Mouse (Mus musculus): ENCODE data around the gene Rps3a1. TPM values are rescaled to one million over a fixed set of nuclear protein-coding genes. Genes with fewer than 3 reads are reported as not detected.

Rps3a1 gene
- polyA plus RNA-seq (2014; fragmentation: Nextera tagmentation; extraction: Ambion mirVana), result 1,473 and 1,526 TPM in 2 replicates

DNA sequence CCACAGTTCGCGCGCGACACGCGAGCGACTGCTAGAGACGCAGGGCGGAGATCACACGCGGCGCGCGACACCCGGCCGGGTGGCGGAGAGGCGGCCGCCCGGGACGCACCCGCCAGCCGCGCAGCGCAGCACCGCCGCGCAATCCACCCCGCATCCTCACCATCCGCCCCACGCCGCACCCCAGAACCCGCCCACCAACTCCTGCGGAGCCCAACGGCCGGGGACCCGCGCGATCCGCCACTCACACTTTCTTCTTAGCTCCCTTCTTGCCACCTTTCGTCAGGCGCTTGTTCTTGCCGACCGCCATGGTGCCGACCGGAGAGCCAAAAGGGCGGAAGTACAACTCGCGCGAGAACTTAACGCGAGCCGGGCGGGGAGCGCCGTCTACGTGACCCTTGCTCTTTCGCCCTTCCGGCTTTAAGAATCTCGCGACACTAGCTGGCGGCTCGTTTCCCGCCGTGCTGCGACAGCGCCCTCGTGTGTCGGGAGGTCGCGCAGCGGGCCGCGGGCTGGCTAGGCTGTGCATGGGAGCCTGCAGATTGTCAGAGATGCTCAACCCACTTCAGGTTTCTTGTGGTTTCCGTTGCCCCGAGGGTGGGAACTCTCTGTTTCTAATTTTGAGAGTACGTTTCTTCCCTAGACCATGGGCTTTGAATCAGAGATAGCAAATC lies at the start of gene Rps3a1:
Gene Rps3a1 (minus strand): TSS at position 440 of the 671 bp plus-strand sequence.
- H3K4me2 ChIP-seq, result peak within 1 kb of the TSS; percentile 74
- peak; percentile 99 for DNase-seq
- H3K36me3 ChIP-seq (ENCODE audit: insufficient read depth), result peaks cover 41% of the 10 kb centered on the region
- WGBS, result under 1% methylated on average over 73 of the region's 77 CpGs
- peak within 1 kb of the TSS; percentile 92 for H3K27ac ChIP-seq (ENCODE audit: low read depth)
- peak; percentile 97 for TF ChIP-seq CTCF (IDR thresholded peaks at IDR 0.05; ENCODE audit: low read depth)
- H3K9ac ChIP-seq, result peak within 1 kb of the TSS; percentile 100
- no peaks in the 10 kb centered on the region for H3K9me3 ChIP-seq (ENCODE audit: low read depth, low read length)
- no peaks in the 10 kb centered on the region for H3K4me1 ChIP-seq (ENCODE audit: insufficient read depth)
- peak within 1 kb of the TSS; percentile 99 for H3K4me3 ChIP-seq (ENCODE audit: low read depth, low read length)
- H3K27me3 ChIP-seq (ENCODE audit: insufficient read depth, low read length), result no peaks in the 10 kb centered on the region
- peak; percentile 96 for ATAC-seq (ENCODE audit: insufficient read depth)

DNA sequence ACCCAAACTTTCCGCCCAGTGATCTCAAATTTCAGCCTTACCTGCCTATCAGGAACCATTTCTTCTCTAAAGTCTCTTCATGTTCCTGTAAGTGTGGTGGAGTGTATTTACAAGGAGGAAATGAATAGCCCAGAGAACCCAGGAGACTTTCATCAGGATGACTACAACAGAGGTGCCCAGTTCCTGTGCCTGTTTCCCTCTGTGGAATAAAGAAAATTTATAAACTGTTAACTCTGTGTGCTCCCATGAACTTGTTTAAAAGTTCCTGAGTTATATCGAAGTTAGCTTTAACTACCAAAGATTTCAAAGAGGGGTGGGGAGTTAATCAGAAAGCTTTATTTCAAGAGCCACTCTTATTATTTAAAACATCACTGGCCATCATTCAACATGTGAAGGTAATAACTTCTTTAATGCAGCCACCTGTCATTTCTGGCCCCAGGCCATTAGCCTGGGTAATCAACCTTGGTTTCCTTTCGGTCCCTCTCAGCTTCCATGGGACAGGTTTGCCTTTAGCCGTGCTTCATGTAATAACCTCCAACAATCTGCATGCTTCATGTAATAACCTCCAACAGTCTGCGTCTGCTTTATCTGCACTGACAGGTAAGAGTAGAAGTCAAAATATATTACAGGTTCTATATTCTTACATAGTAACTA lies 45.4 kb upstream of the Rps3a1 start:
- no peak overlapping the region for H3K9ac ChIP-seq
- ATAC-seq (ENCODE audit: insufficient read depth), result no peak
- TF ChIP-seq CTCF (IDR thresholded peaks at IDR 0.05; ENCODE audit: low read depth), result no peak
- no peaks in the 10 kb centered on the region for H3K36me3 ChIP-seq (ENCODE audit: insufficient read depth)
- no peak overlapping the region for H3K4me3 ChIP-seq (ENCODE audit: low read depth, low read length)
- H3K27me3 ChIP-seq (ENCODE audit: insufficient read depth, low read length), result no peaks in the 10 kb centered on the region
- 0 out of 2 replicates have a peak overlapping the region, but pooled peaks have one; percentile 36 for H3K27ac ChIP-seq (ENCODE audit: low read depth)
- no peak overlapping the region for H3K4me2 ChIP-seq
- peak; percentile 21 for DNase-seq
- H3K9me3 ChIP-seq (ENCODE audit: low read depth, low read length), result no peaks in the 10 kb centered on the region
- no peaks in the 10 kb centered on the region for H3K4me1 ChIP-seq (ENCODE audit: insufficient read depth)
- 50% methylated on average over 5 of the region's 5 CpGs for WGBS

DNA sequence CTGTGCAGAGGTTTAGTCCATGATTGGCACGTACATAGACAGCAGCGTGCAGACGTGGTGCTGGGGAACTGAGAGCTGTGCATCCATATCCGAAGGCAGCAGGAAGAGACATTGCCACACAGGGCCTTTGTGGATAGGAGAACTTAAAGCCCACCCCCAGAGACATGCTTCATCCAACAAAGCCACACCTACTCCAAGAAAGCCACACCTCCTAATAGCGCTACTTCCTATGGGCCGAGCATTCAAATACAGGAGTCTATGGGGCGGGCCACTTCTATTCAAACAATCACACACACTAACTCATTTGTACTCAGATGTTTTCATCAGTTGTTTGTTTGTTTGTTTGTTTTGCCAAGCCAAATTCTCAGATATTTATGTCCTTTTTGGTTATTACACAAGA lies 42.0 kb upstream of the Rps3a1 start:
- Histone ChIP-seq H3K27ac (ENCODE audit: low read depth) (no peak overlapping the region), H3K4me3 (ENCODE audit: low read depth, low read length) (no peak overlapping the region), H3K9me3 (ENCODE audit: low read depth, low read length) (no peaks in the 10 kb centered on the region), H3K9ac (no peak overlapping the region), H3K4me1 (ENCODE audit: insufficient read depth) (no peaks in the 10 kb centered on the region), H3K36me3 (ENCODE audit: insufficient read depth) (no peaks in the 10 kb centered on the region), H3K4me2 (no peak overlapping the region), H3K27me3 (ENCODE audit: insufficient read depth, low read length) (no peaks in the 10 kb centered on the region)
- no peak for TF ChIP-seq CTCF (IDR thresholded peaks at IDR 0.05; ENCODE audit: low read depth)
- no peak for ATAC-seq (ENCODE audit: insufficient read depth)
- WGBS, result 86% methylated on average over 7 of the region's 7 CpGs
- DNase-seq, result no peak

DNA sequence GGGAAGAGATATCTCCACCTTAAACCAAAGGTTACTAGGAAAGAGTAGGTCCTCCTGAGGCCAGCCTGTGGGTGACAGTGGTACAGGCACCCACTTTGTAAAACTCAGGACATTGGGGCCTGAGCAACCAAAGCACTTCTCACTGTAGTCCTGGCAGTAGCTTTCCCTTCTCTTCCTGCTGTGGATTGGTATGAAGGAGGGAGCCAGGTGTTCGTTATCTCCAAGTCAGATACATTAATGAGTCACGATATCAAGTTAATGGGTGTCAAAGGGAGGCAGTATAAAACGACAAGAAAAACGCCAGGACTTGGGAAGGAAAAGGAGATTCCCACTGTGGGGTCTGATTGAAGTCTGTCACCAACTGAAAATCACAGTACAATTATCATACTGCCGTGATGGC lies 38.6 kb upstream of the Rps3a1 start:
- no peak overlapping the region for H3K4me2 ChIP-seq
- no peaks in the 10 kb centered on the region for H3K36me3 ChIP-seq (ENCODE audit: insufficient read depth)
- TF ChIP-seq CTCF (IDR thresholded peaks at IDR 0.05; ENCODE audit: low read depth), result no peak
- no peak for DNase-seq
- H3K27me3 ChIP-seq (ENCODE audit: insufficient read depth, low read length), result no peaks in the 10 kb centered on the region
- no peaks in the 10 kb centered on the region for H3K4me1 ChIP-seq (ENCODE audit: insufficient read depth)
- H3K9ac ChIP-seq, result no peak overlapping the region
- H3K4me3 ChIP-seq (ENCODE audit: low read depth, low read length), result no peak overlapping the region
- ATAC-seq (ENCODE audit: insufficient read depth), result no peak
- no peak overlapping the region for H3K27ac ChIP-seq (ENCODE audit: low read depth)
- 60% methylated on average over 5 of the region's 5 CpGs for WGBS
- H3K9me3 ChIP-seq (ENCODE audit: low read depth, low read length), result no peaks in the 10 kb centered on the region

DNA sequence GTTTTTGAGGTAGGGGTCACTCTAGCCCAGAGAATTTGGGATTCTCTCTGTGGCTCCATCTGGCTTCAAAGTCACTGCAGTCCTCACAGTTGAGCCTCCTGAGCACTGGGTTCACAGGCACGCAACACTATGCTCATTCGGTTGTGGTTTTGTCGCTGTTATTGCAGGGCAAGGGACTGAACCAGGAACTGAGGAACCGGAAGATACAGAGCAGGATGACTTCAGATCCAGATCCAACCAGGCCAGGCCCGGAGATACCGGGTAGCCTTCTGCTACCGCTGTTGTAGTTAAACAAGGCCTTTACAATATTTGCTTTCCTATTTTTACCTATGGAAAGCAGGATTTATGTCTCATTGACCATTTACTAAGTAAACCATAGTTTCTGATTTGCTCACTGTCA lies 37.2 kb upstream of the Rps3a1 start:
- Histone ChIP-seq H3K4me3 (ENCODE audit: low read depth, low read length) (no peak overlapping the region), H3K4me2 (no peak overlapping the region), H3K9me3 (ENCODE audit: low read depth, low read length) (no peaks in the 10 kb centered on the region), H3K36me3 (ENCODE audit: insufficient read depth) (no peaks in the 10 kb centered on the region), H3K9ac (no peak overlapping the region), H3K4me1 (ENCODE audit: insufficient read depth) (no peaks in the 10 kb centered on the region), H3K27ac (ENCODE audit: low read depth) (no peak overlapping the region), H3K27me3 (ENCODE audit: insufficient read depth, low read length) (no peaks in the 10 kb centered on the region)
- 86% methylated on average over 7 of the region's 7 CpGs for WGBS
- DNase-seq (no peak), ATAC-seq (ENCODE audit: insufficient read depth) (no peak)
- no peak for TF ChIP-seq CTCF (IDR thresholded peaks at IDR 0.05; ENCODE audit: low read depth)

DNA sequence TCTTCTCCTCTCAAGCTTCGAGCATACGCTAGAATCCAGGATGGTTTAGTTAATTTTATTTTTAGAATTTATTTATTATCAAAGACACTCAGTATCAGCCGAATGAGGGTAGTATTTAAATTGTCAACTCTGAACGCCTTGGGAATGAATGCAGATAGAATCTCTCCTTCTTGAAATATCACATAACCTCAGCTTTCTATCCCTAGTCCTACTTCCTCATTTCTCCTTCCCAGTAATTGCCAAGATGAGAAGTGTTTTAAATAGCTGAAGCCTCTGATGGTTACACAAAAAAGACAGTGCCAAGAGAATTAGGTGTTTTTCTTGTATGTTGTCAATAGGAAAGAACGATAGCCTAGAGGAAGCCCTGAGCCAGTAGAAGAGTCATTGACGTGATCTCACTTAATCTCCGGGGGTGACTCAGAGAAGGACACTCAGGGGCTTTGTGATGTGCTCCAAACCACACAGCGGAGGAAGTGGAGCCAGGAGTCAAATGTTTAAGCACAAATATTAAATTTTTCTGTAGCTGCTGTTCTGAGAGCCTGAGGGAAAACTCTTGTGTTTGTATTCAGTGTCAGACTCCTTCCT lies 26.4 kb upstream of the Rps3a1 start:
- Histone ChIP-seq H3K4me2 (no peak overlapping the region), H3K9ac (no peak overlapping the region), H3K4me1 (ENCODE audit: insufficient read depth) (no peaks in the 10 kb centered on the region), H3K4me3 (ENCODE audit: low read depth, low read length) (no peak overlapping the region), H3K27me3 (ENCODE audit: insufficient read depth, low read length) (no peaks in the 10 kb centered on the region), H3K27ac (ENCODE audit: low read depth) (no peak overlapping the region), H3K9me3 (ENCODE audit: low read depth, low read length) (no peaks in the 10 kb centered on the region), H3K36me3 (ENCODE audit: insufficient read depth) (no peaks in the 10 kb centered on the region)
- no peak for ATAC-seq (ENCODE audit: insufficient read depth)
- DNase-seq, result no peak
- TF ChIP-seq CTCF (IDR thresholded peaks at IDR 0.05; ENCODE audit: low read depth), result no peak
- WGBS, result 65% methylated on average over 8 of the region's 8 CpGs

DNA sequence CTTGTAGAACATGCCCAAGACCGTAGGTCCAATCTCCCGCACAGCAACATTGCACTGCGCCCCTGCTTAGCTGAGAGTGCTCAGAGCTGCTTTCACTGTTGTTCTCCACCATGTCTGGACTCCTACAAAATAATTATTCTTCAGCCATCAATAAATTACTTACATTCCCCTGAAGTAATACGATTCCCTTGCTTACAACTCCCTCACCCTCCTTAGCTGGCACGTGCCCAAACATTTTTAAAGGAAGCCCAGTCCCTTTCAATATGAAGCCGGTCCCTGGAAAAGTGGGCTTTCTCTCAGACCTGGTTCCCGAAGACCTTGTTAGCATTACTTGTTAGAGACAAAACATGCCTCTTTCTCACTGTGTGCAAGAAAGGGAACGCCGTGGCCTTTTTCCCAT lies 7.0 kb upstream of the Rps3a1 start:
- DNase-seq (no peak), ATAC-seq (ENCODE audit: insufficient read depth) (no peak)
- no peaks in the 10 kb centered on the region for H3K4me1 ChIP-seq (ENCODE audit: insufficient read depth)
- H3K9ac ChIP-seq, result no peak overlapping the region
- H3K4me2 ChIP-seq, result no peak overlapping the region
- H3K9me3 ChIP-seq (ENCODE audit: low read depth, low read length), result no peaks in the 10 kb centered on the region
- 72% methylated on average over 9 of the region's 9 CpGs for WGBS
- H3K27ac ChIP-seq (ENCODE audit: low read depth), result no peak overlapping the region
- no peaks in the 10 kb centered on the region for H3K27me3 ChIP-seq (ENCODE audit: insufficient read depth, low read length)
- no peak for TF ChIP-seq CTCF (IDR thresholded peaks at IDR 0.05; ENCODE audit: low read depth)
- H3K4me3 ChIP-seq (ENCODE audit: low read depth, low read length), result no peak overlapping the region
- H3K36me3 ChIP-seq (ENCODE audit: insufficient read depth), result no peaks in the 10 kb centered on the region
